Comparison of ENCODE assay signal across 8 mouse cellular contexts in the genomic region with DNA sequence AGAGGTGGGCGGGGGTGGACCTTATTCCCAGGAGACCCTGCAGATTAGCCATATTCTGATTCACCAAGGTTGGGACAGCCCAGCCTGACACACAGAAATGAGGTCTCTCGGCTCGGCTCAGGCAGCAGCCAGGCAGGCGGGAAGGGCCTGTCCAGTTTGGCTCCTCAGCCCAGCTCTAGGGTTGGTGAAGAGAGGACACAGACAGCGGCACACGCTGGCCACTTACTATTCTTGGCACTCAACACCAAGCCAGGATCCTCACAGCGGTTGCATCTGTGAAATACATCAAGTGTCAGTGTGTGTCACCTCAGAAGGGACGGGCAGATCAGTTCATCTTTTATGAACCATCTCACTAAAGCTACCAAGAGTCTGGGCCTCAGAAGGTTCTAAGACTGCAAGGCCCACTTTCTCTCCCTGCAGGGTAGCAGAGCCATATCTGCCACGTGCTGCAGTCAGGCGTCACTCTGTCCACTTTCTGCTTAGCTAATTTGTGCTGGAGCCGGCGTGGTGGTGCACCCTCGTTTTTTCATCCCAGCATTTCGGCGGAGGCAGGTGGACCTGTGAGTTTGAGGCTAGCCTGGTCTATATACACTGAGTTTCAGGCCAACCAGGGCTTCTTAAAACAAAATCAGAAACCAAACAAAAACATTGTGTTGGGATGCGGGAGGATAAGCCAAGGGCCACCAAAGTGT. TPM values are rescaled to one million over a fixed set of nuclear protein-coding genes. Genes with fewer than 3 reads are reported as not detected.
DNase-seq lines count a peak whose midpoint lies in the region; ATAC-seq lines count a peak whose summit lies in the region.

No protein-coding gene starts in this region.

- no peaks in the 10 kb centered on the region for H3K9me3 ChIP-seq in kidney, embryonic 15.5 days (replicated peaks)
- peaks cover 4% of the 10 kb centered on the region; the same call in 1 of the 2 replicates for H3K9me3 ChIP-seq in embryonic facial prominence, embryonic 10.5 days
- H3K9me3 ChIP-seq in heart, embryonic 15.5 days (replicated peaks), result no peaks in the 10 kb centered on the region
- no peaks in the 10 kb centered on the region for H3K9me3 ChIP-seq in liver, embryonic 15.5 days (replicated peaks)

- H3K4me1 ChIP-seq in kidney, embryonic 15.5 days, result peaks cover 46% of the 10 kb centered on the region
- H3K4me1 ChIP-seq in embryonic facial prominence, embryonic 10.5 days, result peaks cover 51% of the 10 kb centered on the region
- peaks cover 44% of the 10 kb centered on the region for H3K4me1 ChIP-seq in heart, embryonic 15.5 days (replicated peaks)
- H3K4me1 ChIP-seq in liver, embryonic 15.5 days (replicated peaks), result peaks cover 38% of the 10 kb centered on the region

- peak overlapping the region; percentile 74 for H3K4me2 ChIP-seq in kidney, embryonic 15.5 days
- peak overlapping the region; percentile 82 for H3K4me2 ChIP-seq in heart, embryonic 15.5 days
- H3K4me2 ChIP-seq in liver, embryonic 15.5 days, result peak overlapping the region; percentile 86

- no peak for ATAC-seq in kidney, embryonic 15.5 days (replicated peaks; ENCODE audit: low FRiP score)
- ATAC-seq in heart, embryonic 15.5 days (replicated peaks; ENCODE audit: insufficient number of reproducible peaks, insufficient read depth, low FRiP score, low read depth), result no peak
- no peak; the same call in 1 of the 2 replicates for ATAC-seq in liver, embryonic 15.5 days (ENCODE audit: insufficient read depth)
- no peak for ATAC-seq in monocyte, adult 5-6 weeks (replicated peaks; ENCODE audit: insufficient number of reproducible peaks, low FRiP score, low TSS enrichment, poor library complexity, severe bottlenecking)

- peak overlapping the region; percentile 98 for H3K27ac ChIP-seq in kidney, embryonic 15.5 days
- H3K27ac ChIP-seq in embryonic facial prominence, embryonic 10.5 days (replicated peaks), result peak overlapping the region; percentile 99
- peak overlapping the region; percentile 81 for H3K27ac ChIP-seq in heart, embryonic 15.5 days
- no peak overlapping the region for H3K27ac ChIP-seq in liver, embryonic 15.5 days (replicated peaks)

- H3K36me3 ChIP-seq in kidney, embryonic 15.5 days, result peaks cover 20% of the 10 kb centered on the region
- H3K36me3 ChIP-seq in embryonic facial prominence, embryonic 10.5 days (replicated peaks), result peaks cover 27% of the 10 kb centered on the region
- no peaks in the 10 kb centered on the region for H3K36me3 ChIP-seq in heart, embryonic 15.5 days
- H3K36me3 ChIP-seq in liver, embryonic 15.5 days (replicated peaks), result no peaks in the 10 kb centered on the region

- DNase-seq in kidney, adult 8-10 months, result no peak
- DNase-seq in embryonic facial prominence, embryonic 10.5 days (ENCODE audit: low spot score), result no peak
- DNase-seq in spleen, adult 18-20 months, result no peak
- no peak for DNase-seq in kidney, postnatal 10 days

- WGBS in kidney, embryonic 15.5 days, result 71% methylated on average over 16 of the region's 16 CpGs
- 77% methylated on average over 16 of the region's 16 CpGs for WGBS in embryonic facial prominence, embryonic 10.5 days
- 49% methylated on average over 16 of the region's 16 CpGs for WGBS in heart, embryonic 15.5 days
- 56% methylated on average over 16 of the region's 16 CpGs for WGBS in liver, embryonic 15.5 days (ENCODE audit: insufficient replicate concordance)

- H3K9ac ChIP-seq in kidney, embryonic 15.5 days, result peak overlapping the region; percentile 59
- H3K9ac ChIP-seq in heart, embryonic 15.5 days, result peak overlapping the region; percentile 53; the same call in 1 of the 2 replicates
- H3K9ac ChIP-seq in liver, embryonic 15.5 days, result peak overlapping the region; percentile 54; the same call in 1 of the 2 replicates

- peak overlapping the region; percentile 48 for H3K4me3 ChIP-seq in kidney, embryonic 15.5 days (replicated peaks)
- H3K4me3 ChIP-seq in embryonic facial prominence, embryonic 10.5 days, result peak overlapping the region; percentile 59
- peak overlapping the region; percentile 51 for H3K4me3 ChIP-seq in heart, embryonic 15.5 days
- H3K4me3 ChIP-seq in liver, embryonic 15.5 days (replicated peaks), result peak overlapping the region; percentile 59

- H3K27me3 ChIP-seq in kidney, embryonic 15.5 days, result no peaks in the 10 kb centered on the region
- peaks cover 6% of the 10 kb centered on the region for H3K27me3 ChIP-seq in embryonic facial prominence, embryonic 10.5 days (replicated peaks; ENCODE audit: low read depth, poor library complexity, severe bottlenecking)
- H3K27me3 ChIP-seq in heart, embryonic 15.5 days, result no peaks in the 10 kb centered on the region
- H3K27me3 ChIP-seq in liver, embryonic 15.5 days, result peaks cover 34% of the 10 kb centered on the region

RNA-seq across cellular contexts. Expression of gene Tmem209, which starts 50.4 kb away (rescaled TPM):
- 44.5 and 46.6 TPM in 2 replicates for polyA plus RNA-seq in kidney, embryonic 15.5 days (2015; fragmentation: Nextera tagmentation; extraction: Ambion mirVana)
- 41.3 and 45.7 TPM in 2 replicates for polyA plus RNA-seq in embryonic facial prominence, embryonic 10.5 days (2016; fragmentation: Nextera tagmentation; extraction: Ambion mirVana)
- polyA plus RNA-seq in heart, embryonic 15.5 days (2015; fragmentation: Nextera tagmentation; extraction: Ambion mirVana), result 19.8 and 26.5 TPM in 2 replicates
- 19.2 and 19.4 TPM in 2 replicates for polyA plus RNA-seq in liver, embryonic 15.5 days (2015; fragmentation: Nextera tagmentation; extraction: Ambion mirVana)
- 17.6 to 26.6 TPM (median 17.8 TPM) in 3 replicates for total RNA-seq in monocyte, adult 5-6 weeks (2017)

RNA-seq across cellular contexts. Expression of gene Ssmem1, which starts 50.4 kb away (rescaled TPM):
- polyA plus RNA-seq in kidney, embryonic 15.5 days (2015; fragmentation: Nextera tagmentation; extraction: Ambion mirVana), result not detected in 2 replicates
- 0.19 and 0.40 TPM in 2 replicates for polyA plus RNA-seq in embryonic facial prominence, embryonic 10.5 days (2016; fragmentation: Nextera tagmentation; extraction: Ambion mirVana)
- polyA plus RNA-seq in heart, embryonic 15.5 days (2015; fragmentation: Nextera tagmentation; extraction: Ambion mirVana), result 0.14 TPM in 1 of 2 replicates, not detected in the other
- polyA plus RNA-seq in liver, embryonic 15.5 days (2015; fragmentation: Nextera tagmentation; extraction: Ambion mirVana), result 0.14 and 0.21 TPM in 2 replicates
- not detected in 3 replicates for total RNA-seq in monocyte, adult 5-6 weeks (2017)

RNA-seq across cellular contexts. Expression of gene Klhdc10, which starts 57.5 kb away (rescaled TPM):
- polyA plus RNA-seq in kidney, embryonic 15.5 days (2015; fragmentation: Nextera tagmentation; extraction: Ambion mirVana), result 28.6 and 33.2 TPM in 2 replicates
- polyA plus RNA-seq in embryonic facial prominence, embryonic 10.5 days (2016; fragmentation: Nextera tagmentation; extraction: Ambion mirVana), result 36.2 and 37.3 TPM in 2 replicates
- 14.8 and 19.5 TPM in 2 replicates for polyA plus RNA-seq in heart, embryonic 15.5 days (2015; fragmentation: Nextera tagmentation; extraction: Ambion mirVana)
- 8.2 and 8.3 TPM in 2 replicates for polyA plus RNA-seq in liver, embryonic 15.5 days (2015; fragmentation: Nextera tagmentation; extraction: Ambion mirVana)
- 18.1 to 20.3 TPM (median 19.7 TPM) in 3 replicates for total RNA-seq in monocyte, adult 5-6 weeks (2017)
